Mouse (Mus musculus) testis, adult 2 months (tissue): Measurements from ENCODE around the gene Zdhhc16.

Experiments used
- CTCF ChIP-seq: fragments of 200-500 bp; IDR thresholded peaks from 2 replicates; pipeline ENCODE4 v1.5.1; 2012; ENCODE audit warnings: low read depth, mild to moderate bottlenecking, inconsistent platforms, low read length, moderate library complexity; ENCODE audit not compliant: control insufficient read depth, insufficient read depth, insufficient replicate concordance
- POLR2A ChIP-seq: fragments of 200-500 bp; IDR thresholded peaks from 2 replicates; pipeline ENCODE4 v1.6.1; 2012; ENCODE audit warnings: low read depth, mild to moderate bottlenecking, inconsistent platforms, low read length, moderate library complexity; ENCODE audit not compliant: control insufficient read depth

- no peak for TF ChIP-seq CTCF
- TF ChIP-seq POLR2A: no peak
These were observed 59.7 kb downstream of the Zdhhc16 start for GRCm38 (mm10) chr19:41992971-41993370.
